Mouse (Mus musculus): ENCODE data around the gene Phgr1. TPM values are rescaled to one million over a fixed set of nuclear protein-coding genes. Genes with fewer than 3 reads are reported as not detected.

Gene Phgr1
- polyA plus RNA-seq (2015; fragmentation: Nextera tagmentation; extraction: Ambion mirVana): 41.2 and 48.8 TPM in 2 replicates

- Histone ChIP-seq H3K9ac (no peak within 1 kb of the TSS), H3K36me3 (no peaks in the 10 kb centered on the region), H3K4me1 (replicated peaks) (peaks cover 6% of the 10 kb centered on the region; the same call in 1 of the 2 replicates), H3K27me3 (replicated peaks) (no peaks in the 10 kb centered on the region), H3K4me3 (replicated peaks) (peak within 1 kb of the TSS; percentile 12; the same call in 1 of the 2 replicates), H3K9me3 (no peaks in the 10 kb centered on the region), H3K4me2 (replicated peaks) (peak within 1 kb of the TSS; percentile 41), H3K27ac (peak within 1 kb of the TSS; percentile 67)
- ATAC-seq: peak; percentile 93
- WGBS: 75% methylated on average over 6 of the region's 6 CpGs
Measured at GRCm38 (mm10) chr2:118772158-118772874, at the start of gene Phgr1. TSS of gene Phgr1 (plus strand) at chr2:118772769.

GRCm38 (mm10) chr2:118723693-118724486, 48.7 kb upstream of the Phgr1 start:
- 77% methylated on average over 15 of the region's 15 CpGs for WGBS
- Histone ChIP-seq H3K9ac (no peak overlapping the region), H3K4me3 (replicated peaks) (no peak overlapping the region), H3K27ac (no peak overlapping the region), H3K4me2 (replicated peaks) (no peak overlapping the region), H3K4me1 (replicated peaks) (peaks cover 12% of the 10 kb centered on the region; the same call in 1 of the 2 replicates), H3K9me3 (no peaks in the 10 kb centered on the region), H3K36me3 (no peaks in the 10 kb centered on the region), H3K27me3 (replicated peaks) (peaks cover 3% of the 10 kb centered on the region; the same call in 1 of the 2 replicates)
- no peak for ATAC-seq

- H3K4me1 ChIP-seq (replicated peaks): peaks cover 22% of the 10 kb centered on the region
- no peak overlapping the region for H3K9ac ChIP-seq
- ATAC-seq: no peak
- H3K27ac ChIP-seq: no peak overlapping the region
- no peak overlapping the region for H3K4me3 ChIP-seq (replicated peaks)
- WGBS: 70% methylated on average over 4 of the region's 4 CpGs
- H3K36me3 ChIP-seq: no peaks in the 10 kb centered on the region
- H3K9me3 ChIP-seq: no peaks in the 10 kb centered on the region
- H3K4me2 ChIP-seq (replicated peaks): no peak overlapping the region
- peaks cover 3% of the 10 kb centered on the region; the same call in 1 of the 2 replicates for H3K27me3 ChIP-seq (replicated peaks)
Measured at GRCm38 (mm10) chr2:118725511-118725910, 47.1 kb upstream of the Phgr1 start.

GRCm38 (mm10) chr2:118726873-118727272, 45.7 kb upstream of the Phgr1 start:
- 93% methylated on average over 2 of the region's 2 CpGs for WGBS

GRCm38 (mm10) chr2:118727911-118728310, 44.7 kb upstream of the Phgr1 start:
- 11% methylated on average over 9 of the region's 9 CpGs for WGBS
- H3K4me1 ChIP-seq (replicated peaks): peaks cover 22% of the 10 kb centered on the region
- H3K4me3 ChIP-seq (replicated peaks): peak overlapping the region; percentile 7
- H3K27me3 ChIP-seq (replicated peaks): peaks cover 3% of the 10 kb centered on the region
- H3K4me2 ChIP-seq (replicated peaks): peak overlapping the region; percentile 46
- no peaks in the 10 kb centered on the region for H3K36me3 ChIP-seq
- no peak overlapping the region for H3K9ac ChIP-seq
- peak; percentile 40 for ATAC-seq
- H3K27ac ChIP-seq: peak overlapping the region; percentile 70
- no peaks in the 10 kb centered on the region for H3K9me3 ChIP-seq

More at GRCm38 (mm10) chr2:118726873-118727272, 45.7 kb upstream of the Phgr1 start:
- peaks cover 3% of the 10 kb centered on the region; the same call in 1 of the 2 replicates for H3K27me3 ChIP-seq (replicated peaks)
- H3K27ac ChIP-seq: 0 out of 2 replicates have a peak overlapping the region, but pooled peaks have one; percentile 70
- no peak for ATAC-seq
- H3K36me3 ChIP-seq: no peaks in the 10 kb centered on the region
- H3K9ac ChIP-seq: no peak overlapping the region
- no peak overlapping the region for H3K4me2 ChIP-seq (replicated peaks)
- peaks cover 22% of the 10 kb centered on the region for H3K4me1 ChIP-seq (replicated peaks)
- H3K9me3 ChIP-seq: no peaks in the 10 kb centered on the region
- H3K4me3 ChIP-seq (replicated peaks): no peak overlapping the region

GRCm38 (mm10) chr2:118728337-118728736, 44.2 kb upstream of the Phgr1 start, which contains the start of gene Plcb2:
TSS of gene Plcb2 (minus strand) at chr2:118728438.
- 13% methylated on average over 7 of the region's 7 CpGs for WGBS
- Histone ChIP-seq H3K4me1 (replicated peaks) (peaks cover 22% of the 10 kb centered on the region), H3K4me2 (replicated peaks) (peak within 1 kb of the TSS; percentile 46), H3K27me3 (replicated peaks) (peaks cover 5% of the 10 kb centered on the region), H3K36me3 (no peaks in the 10 kb centered on the region), H3K27ac (peak within 1 kb of the TSS; percentile 70), H3K4me3 (replicated peaks) (peak within 1 kb of the TSS; percentile 7), H3K9ac (no peak within 1 kb of the TSS), H3K9me3 (no peaks in the 10 kb centered on the region)
- ATAC-seq: peak; percentile 56

- no peaks in the 10 kb centered on the region for H3K36me3 ChIP-seq
- no peak overlapping the region for H3K9ac ChIP-seq
- H3K27ac ChIP-seq: peak overlapping the region; percentile 44; the same call in 1 of the 2 replicates
- no peak overlapping the region for H3K4me3 ChIP-seq (replicated peaks)
- H3K9me3 ChIP-seq: no peaks in the 10 kb centered on the region
- H3K4me1 ChIP-seq (replicated peaks): peaks cover 22% of the 10 kb centered on the region
- H3K4me2 ChIP-seq (replicated peaks): no peak overlapping the region
- H3K27me3 ChIP-seq (replicated peaks): peaks cover 10% of the 10 kb centered on the region
- ATAC-seq: no peak
- 44% methylated on average over 4 of the region's 4 CpGs for WGBS
Measured at GRCm38 (mm10) chr2:118729194-118729593, 43.4 kb upstream of the Phgr1 start.

GRCm38 (mm10) chr2:118729816-118730621, 42.5 kb upstream of the Phgr1 start:
- H3K27ac ChIP-seq: no peak overlapping the region
- peaks cover 22% of the 10 kb centered on the region for H3K4me1 ChIP-seq (replicated peaks)
- H3K9me3 ChIP-seq: no peaks in the 10 kb centered on the region
- H3K27me3 ChIP-seq (replicated peaks): peaks cover 11% of the 10 kb centered on the region
- H3K4me3 ChIP-seq (replicated peaks): no peak overlapping the region
- ATAC-seq: no peak
- no peak overlapping the region for H3K9ac ChIP-seq
- no peak overlapping the region for H3K4me2 ChIP-seq (replicated peaks)
- H3K36me3 ChIP-seq: no peaks in the 10 kb centered on the region
- 22% methylated on average over 8 of the region's 8 CpGs for WGBS

- 7% methylated on average over 3 of the region's 3 CpGs for WGBS
- H3K4me3 ChIP-seq (replicated peaks): no peak overlapping the region
- ATAC-seq: peak; percentile 57
- no peaks in the 10 kb centered on the region for H3K9me3 ChIP-seq
- no peak overlapping the region for H3K27ac ChIP-seq
- H3K9ac ChIP-seq: no peak overlapping the region
- H3K4me1 ChIP-seq (replicated peaks): peaks cover 22% of the 10 kb centered on the region
- no peaks in the 10 kb centered on the region for H3K36me3 ChIP-seq
- no peak overlapping the region for H3K4me2 ChIP-seq (replicated peaks)
- peaks cover 11% of the 10 kb centered on the region for H3K27me3 ChIP-seq (replicated peaks)
Measured at GRCm38 (mm10) chr2:118730622-118730915, 42.0 kb upstream of the Phgr1 start.

GRCm38 (mm10) chr2:118731981-118732380, 40.6 kb upstream of the Phgr1 start:
- Histone ChIP-seq H3K27me3 (replicated peaks) (peaks cover 11% of the 10 kb centered on the region), H3K4me3 (replicated peaks) (no peak overlapping the region), H3K4me1 (replicated peaks) (peaks cover 22% of the 10 kb centered on the region), H3K9me3 (no peaks in the 10 kb centered on the region), H3K27ac (no peak overlapping the region), H3K4me2 (replicated peaks) (no peak overlapping the region), H3K36me3 (no peaks in the 10 kb centered on the region), H3K9ac (no peak overlapping the region)
- WGBS: 83% methylated on average over 5 of the region's 5 CpGs
- no peak for ATAC-seq

GRCm38 (mm10) chr2:118733341-118733740, 39.2 kb upstream of the Phgr1 start:
- Histone ChIP-seq H3K4me2 (replicated peaks) (no peak overlapping the region), H3K9me3 (no peaks in the 10 kb centered on the region), H3K27me3 (replicated peaks) (peaks cover 11% of the 10 kb centered on the region), H3K27ac (no peak overlapping the region), H3K4me3 (replicated peaks) (no peak overlapping the region), H3K4me1 (replicated peaks) (peaks cover 13% of the 10 kb centered on the region), H3K9ac (no peak overlapping the region), H3K36me3 (no peaks in the 10 kb centered on the region)
- 66% methylated on average over 5 of the region's 5 CpGs for WGBS
- ATAC-seq: no peak

GRCm38 (mm10) chr2:118740341-118740740, 32.2 kb upstream of the Phgr1 start:
- no peak for ATAC-seq
- Histone ChIP-seq H3K4me1 (replicated peaks) (peaks cover 10% of the 10 kb centered on the region), H3K4me3 (replicated peaks) (no peak overlapping the region), H3K9ac (no peak overlapping the region), H3K27ac (no peak overlapping the region), H3K4me2 (replicated peaks) (no peak overlapping the region), H3K27me3 (replicated peaks) (peaks cover 5% of the 10 kb centered on the region; the same call in 1 of the 2 replicates), H3K36me3 (no peaks in the 10 kb centered on the region), H3K9me3 (no peaks in the 10 kb centered on the region)
- 66% methylated on average over 3 of the region's 3 CpGs for WGBS

Measured in intestine, embryonic 15.5 days (tissue).